ENCODE assay signal across 8 mouse cellular contexts in the genomic region with DNA sequence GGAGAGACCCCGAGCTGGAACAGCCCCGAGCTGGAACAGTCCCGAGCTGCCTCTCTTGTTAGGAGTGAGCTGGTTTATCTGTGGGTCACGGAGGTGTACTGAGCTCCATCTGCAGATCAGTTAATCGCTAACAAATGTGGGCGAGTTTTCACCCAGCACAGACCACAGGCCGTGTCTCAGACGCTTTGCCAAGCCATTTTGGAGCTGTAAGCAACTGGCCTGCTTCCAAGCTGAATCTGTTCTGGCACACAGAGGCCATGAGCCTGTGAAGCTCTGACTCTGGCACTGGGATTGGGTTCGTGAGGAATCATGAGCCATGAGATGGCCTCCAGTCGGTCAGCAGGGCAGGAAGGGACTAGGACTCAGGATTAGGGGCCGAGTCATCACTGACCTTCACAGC.
A peak's percentile ranks its signal among the peaks of the same experiment; 100 is the strongest.
DNase-seq lines count a peak whose midpoint lies in the region; ATAC-seq and TF ChIP-seq lines count a peak whose summit lies in the region.

No protein-coding gene starts in this region.

- ATAC-seq in cerebellum, adult (ENCODE audit: insufficient number of reproducible peaks, low FRiP score, low TSS enrichment), result peak; percentile 43; the same call in 1 of the 2 replicates
- ATAC-seq in hindbrain, postnatal 0 days, result peak; percentile 60; the same call in 1 of the 2 replicates

- no peak overlapping the region for H3K9ac ChIP-seq in hindbrain, postnatal 0 days (replicated peaks; ENCODE audit: low read length)

- H3K9me3 ChIP-seq in hindbrain, postnatal 0 days (ENCODE audit: low read length), result no peaks in the 10 kb centered on the region

- H3K4me2 ChIP-seq in hindbrain, postnatal 0 days (ENCODE audit: low read depth, low read length), result no peak overlapping the region
- peak overlapping the region; percentile 59 for H3K4me2 ChIP-seq in myocyte (ENCODE audit: low read depth)

- no peaks in the 10 kb centered on the region for H3K79me2 ChIP-seq in myocyte (ENCODE audit: control insufficient read depth, insufficient read depth)

- peak overlapping the region; percentile 24 for H3K27ac ChIP-seq in gastrocnemius, adult 2 months
- H3K27ac ChIP-seq in hindbrain, postnatal 0 days, result 0 out of 2 replicates have a peak overlapping the region, but pooled peaks have one; percentile 20
- H3K27ac ChIP-seq in left cerebral cortex, adult 2 months, result no peak overlapping the region

- no peaks in the 10 kb centered on the region for H3K27me3 ChIP-seq in hindbrain, postnatal 0 days (ENCODE audit: insufficient read depth, low read length)
- no peaks in the 10 kb centered on the region for H3K27me3 ChIP-seq in myocyte (ENCODE audit: control insufficient read depth, insufficient read depth, insufficient read length)

- 28% methylated on average over 11 of the region's 11 CpGs for WGBS in hindbrain, postnatal 0 days

- H3K4me1 ChIP-seq in hindbrain, postnatal 0 days (ENCODE audit: insufficient read depth, low read length), result peaks cover 4% of the 10 kb centered on the region

- H3K36me3 ChIP-seq in hindbrain, postnatal 0 days (ENCODE audit: insufficient read depth, low read length), result no peaks in the 10 kb centered on the region
- no peaks in the 10 kb centered on the region for H3K36me3 ChIP-seq in myocyte (ENCODE audit: control insufficient read depth, insufficient read depth)

- no peak overlapping the region for H3K4me3 ChIP-seq in gastrocnemius, adult 2 months
- no peak overlapping the region for H3K4me3 ChIP-seq in hindbrain, postnatal 0 days (ENCODE audit: low read length)
- H3K4me3 ChIP-seq in myocyte, result no peak overlapping the region
- no peak overlapping the region for H3K4me3 ChIP-seq in left cerebral cortex, adult 2 months

- peak; percentile 68 to 70 for DNase-seq in right cerebral cortex, postnatal 10 days (ENCODE audit: low spot score in 2 of 2)
- no peak for DNase-seq in right cerebral cortex, postnatal 25 days
- peak; percentile 71 for DNase-seq in gastrocnemius, adult 2 months
- peak; percentile 86 for DNase-seq in hindbrain, postnatal 0 days (ENCODE audit: low spot score)
- DNase-seq in embryo, embryonic 10 days (ENCODE audit: low spot score), result no peak
- no peak for DNase-seq in left cerebral cortex, adult 2 months (ENCODE audit: extremely low spot score in 1 of 2, low spot score in 2 of 2)

- H3ac ChIP-seq in myocyte (ENCODE audit: control insufficient read depth, insufficient read length), result no peak overlapping the region

- no peak for TF ChIP-seq POLR2A in myocyte (IDR thresholded peaks at IDR 0.05; ENCODE audit: insufficient read length, low read depth)

- intact Hi-C loops in gastrocnemius, adult 2 months (cut with DNase I), result no loop called here
- intact Hi-C loops in left cerebral cortex, adult 2 months (cut with DNase I), result no loop called here

- TF ChIP-seq CTCF in gastrocnemius, adult 2 months (IDR thresholded peaks at IDR 0.05), result no peak
- no peak for TF ChIP-seq CTCF in hindbrain, postnatal 0 days (IDR thresholded peaks at IDR 0.05; ENCODE audit: low read depth)
- no peak for TF ChIP-seq CTCF in left cerebral cortex, adult 2 months (IDR thresholded peaks at IDR 0.05)

TF ChIP-seq in myocyte, 11 proteins besides CTCF, POLR2A, EP300 and RAD21:
- TF ChIP-seq TCF12 (IDR thresholded peaks at IDR 0.05; ENCODE audit: insufficient read depth, poor library complexity, severe bottlenecking), result no peak
- no peak for TF ChIP-seq POLR2AphosphoS2 (IDR thresholded peaks at IDR 0.05; ENCODE audit: insufficient read length, low read depth)
- no peak for TF ChIP-seq SRF (IDR thresholded peaks at IDR 0.05; ENCODE audit: control insufficient read depth, insufficient read length, low read depth)
- no peak for TF ChIP-seq TCF3 (IDR thresholded peaks at IDR 0.05; ENCODE audit: insufficient read length, low read depth)
- TF ChIP-seq E2F4 (IDR thresholded peaks at IDR 0.05; ENCODE audit: insufficient read depth), result no peak
- TF ChIP-seq MAX (IDR thresholded peaks at IDR 0.05; ENCODE audit: low read depth), result no peak
- no peak for TF ChIP-seq REST (IDR thresholded peaks at IDR 0.05; ENCODE audit: insufficient read depth, insufficient read length)
- no peak for TF ChIP-seq MYOD1 (IDR thresholded peaks at IDR 0.05; ENCODE audit: control insufficient read depth in 1 of 3, insufficient read length in 2 of 3, low read depth in 2 of 3)
- TF ChIP-seq USF1 (IDR thresholded peaks at IDR 0.05; ENCODE audit: low read depth), result no peak
- no peak for TF ChIP-seq MYOG (IDR thresholded peaks at IDR 0.05; ENCODE audit: control insufficient read depth in 1 of 3, insufficient read depth in 1 of 3, insufficient read length in 2 of 3, low read depth in 2 of 3)
- TF ChIP-seq CEBPB (IDR thresholded peaks at IDR 0.05; ENCODE audit: insufficient read depth, poor library complexity, severe bottlenecking), result no peak

Comparison
In these comparisons a context has a peak if more than half of its experiments do, and no peak if none do; other contexts are left out.
1. DNase-seq: peak in right cerebral cortex, postnatal 10 days (2 of 2), gastrocnemius, adult 2 months (single experiment) and hindbrain, postnatal 0 days (single experiment); none in right cerebral cortex, postnatal 25 days (single experiment), embryo, embryonic 10 days (single experiment) and left cerebral cortex, adult 2 months (0 of 2).